Mouse (Mus musculus) NIH3T3 (cell line): ENCODE results near the gene Mcl1.

Experiments
- DNase-seq: peaks from one replicate; pipeline ENCODE4 v3.0.0-alpha.2; 2012; ENCODE audit warnings: low read depth

Mcl1 gene

GRCm38 (mm10) chr3:95709967-95710366 is 51.4 kb downstream of the Mcl1 start:
- DNase-seq: no peak
